Mouse (Mus musculus) inflammation-experienced regulatory T-cells, adult 6 months (primary cell): ENCODE measurements at regions not wholly inside any gene's neighbourhood (a gene's known extent, or its start where the extent isn't known, plus 50 kb on each side); places are given as distances from the start of the nearest gene placed in this dataset.
"Not testable (repeated sequence)": the region's sequence is repeated elsewhere in the genome, so short reads cannot be mapped to it uniquely, and the experiment has no call there.

Experiments
- ATAC-seq: one replicate; pipeline ENCODE4 v1.8.0; 2017

- ATAC-seq = no peak
These were observed 122.2 kb upstream of the Trim24 start for GRCm38 (mm10) chr6:37748296-37748980.

DNA sequence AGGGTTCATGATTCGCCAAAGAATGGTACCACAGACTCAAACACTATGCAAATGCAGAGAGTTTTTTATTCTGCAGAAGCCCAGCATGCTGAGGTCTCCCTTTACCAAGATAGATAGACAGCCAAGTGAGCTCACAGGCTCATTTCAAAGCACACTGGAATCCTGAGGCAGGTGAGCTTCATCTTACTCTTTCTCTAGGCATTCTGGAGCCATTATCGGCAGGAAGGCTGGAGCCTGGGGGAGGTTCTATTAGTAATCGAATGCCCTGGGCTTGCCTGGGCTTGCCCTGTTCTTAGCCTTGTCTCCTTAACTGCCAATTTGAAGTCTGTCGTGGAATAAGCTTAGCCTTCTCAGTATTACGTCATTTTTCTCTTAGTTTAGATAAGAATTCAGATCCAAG is 121.6 kb upstream of the Trim24 start:
- ATAC-seq = no peak

GRCm38 (mm10) chr6:37750271-37750670 is 120.3 kb upstream of the Trim24 start:
- no peak for ATAC-seq

DNA sequence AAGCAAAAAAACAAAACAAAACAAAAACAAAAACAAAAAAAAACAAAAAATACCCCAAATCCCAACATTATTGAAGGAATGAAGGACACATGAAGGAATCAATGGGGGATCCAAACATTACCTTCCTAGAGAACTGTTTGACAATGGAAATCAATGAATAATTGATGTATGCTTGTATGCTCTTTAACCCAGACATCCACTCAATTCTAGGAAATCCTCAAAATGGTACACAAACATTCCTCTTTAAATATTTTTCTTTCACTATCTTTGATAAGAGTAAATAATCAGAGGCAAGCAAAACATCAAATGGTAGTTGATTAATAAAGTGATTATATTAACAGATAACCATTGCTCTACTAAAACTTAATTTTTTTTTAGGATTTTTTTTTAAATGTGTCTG is 118.9 kb upstream of the Trim24 start:
- ATAC-seq = no peak

GRCm38 (mm10) chr6:37761003-37761402 is 109.6 kb upstream of the Trim24 start:
- not testable (repeated sequence) for ATAC-seq

GRCm38 (mm10) chr6:37763036-37763435 is 107.6 kb upstream of the Trim24 start:
- no peak for ATAC-seq

- ATAC-seq = no peak
These were observed 102.9 kb upstream of the Trim24 start for GRCm38 (mm10) chr6:37767690-37768089.

DNA sequence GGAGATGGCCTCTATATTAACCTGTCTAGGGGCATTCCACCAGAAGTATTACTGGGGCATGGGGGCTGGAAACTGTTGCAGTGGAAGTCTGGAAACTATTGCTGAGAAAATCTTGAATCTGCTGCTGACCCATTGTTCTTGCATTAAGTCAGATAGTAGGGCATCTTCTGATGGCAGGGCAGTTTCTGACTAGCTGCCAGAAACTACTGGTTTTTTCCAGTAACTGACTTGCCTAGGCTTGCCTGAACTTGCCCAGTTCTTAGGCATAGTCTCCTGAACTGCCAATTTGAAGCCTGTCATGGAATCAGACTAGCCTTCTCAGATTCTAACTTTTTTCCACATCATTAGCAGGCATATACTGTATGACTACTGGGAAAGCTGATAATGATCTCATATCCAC is 97.3 kb upstream of the Trim24 start:
- no peak for ATAC-seq

GRCm38 (mm10) chr6:37775151-37775550 is 95.5 kb upstream of the Trim24 start:
- ATAC-seq = no peak

DNA sequence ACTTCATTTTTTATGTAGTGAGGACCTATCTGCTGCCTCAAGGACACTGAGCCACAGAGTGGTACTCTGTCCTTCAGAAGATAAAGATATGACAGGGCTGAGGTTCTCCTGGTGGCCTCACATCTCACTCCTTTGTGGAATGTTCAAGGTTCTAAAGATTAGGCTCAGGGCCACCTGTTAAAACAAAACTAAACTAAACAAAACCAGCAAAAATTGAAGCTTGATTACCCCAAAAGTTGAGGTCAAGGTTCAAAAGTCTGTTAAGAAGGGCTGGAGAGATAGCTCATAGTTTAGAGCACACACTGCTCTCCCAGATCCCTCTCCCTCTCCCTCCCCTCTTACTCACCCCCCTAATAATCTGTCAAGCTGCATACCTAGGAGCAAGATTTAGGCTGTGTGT is 90.7 kb upstream of the Trim24 start:
- ATAC-seq = no peak

DNA sequence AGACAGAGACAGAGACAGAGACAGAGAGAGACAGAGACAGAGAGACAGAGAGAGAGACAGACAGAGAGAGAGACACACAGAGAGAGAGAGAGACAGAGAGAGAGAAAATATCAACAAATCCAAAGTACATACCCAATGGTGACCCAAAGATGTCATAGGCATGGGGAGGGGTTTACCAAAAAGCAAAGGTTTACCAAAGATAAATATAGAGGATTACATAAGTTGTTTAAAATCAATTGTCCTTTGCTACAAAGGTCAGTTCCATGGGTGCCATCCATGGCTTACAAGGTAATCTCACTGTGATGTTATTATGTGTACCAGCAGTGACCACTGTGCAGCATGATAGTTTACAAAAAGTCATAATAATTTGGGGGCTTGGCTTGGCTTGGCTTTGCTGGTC is 88.7 kb upstream of the Trim24 start:
- no peak for ATAC-seq

GRCm38 (mm10) chr6:37785280-37785679 is 85.3 kb upstream of the Trim24 start:
- not testable (repeated sequence) for ATAC-seq

- ATAC-seq = peak; percentile 28
These were observed 84.9 kb upstream of the Trim24 start for GRCm38 (mm10) chr6:37785741-37786140.

- ATAC-seq = not testable (repeated sequence)
These were observed 82.8 kb upstream of the Trim24 start for GRCm38 (mm10) chr6:37787858-37788257.

- ATAC-seq = no peak
These were observed 79.7 kb upstream of the Trim24 start for GRCm38 (mm10) chr6:37790878-37791277.

GRCm38 (mm10) chr6:37794211-37794610 is 76.4 kb upstream of the Trim24 start:
- ATAC-seq = no peak

DNA sequence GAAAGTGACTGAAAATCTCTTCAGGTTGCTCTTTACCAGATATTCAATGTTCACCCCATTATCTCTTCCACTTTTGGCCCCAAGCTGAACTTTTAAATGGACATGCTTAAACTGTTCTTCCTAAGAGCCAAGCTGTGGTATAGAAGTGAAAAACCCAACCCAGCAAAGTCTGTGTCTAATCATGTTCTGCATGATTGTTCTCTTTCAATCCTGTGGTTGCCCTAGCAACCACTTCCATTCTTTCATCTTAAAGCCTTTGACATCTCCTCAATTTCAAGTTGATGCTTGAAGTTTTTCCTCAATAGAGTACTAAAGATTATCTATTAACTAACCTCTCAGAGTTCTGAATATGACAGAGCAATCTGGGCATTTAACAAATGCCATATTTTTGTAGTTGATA is 75.6 kb upstream of the Trim24 start:
- ATAC-seq = no peak

GRCm38 (mm10) chr6:37803231-37803630 is 67.4 kb upstream of the Trim24 start:
- ATAC-seq = no peak

DNA sequence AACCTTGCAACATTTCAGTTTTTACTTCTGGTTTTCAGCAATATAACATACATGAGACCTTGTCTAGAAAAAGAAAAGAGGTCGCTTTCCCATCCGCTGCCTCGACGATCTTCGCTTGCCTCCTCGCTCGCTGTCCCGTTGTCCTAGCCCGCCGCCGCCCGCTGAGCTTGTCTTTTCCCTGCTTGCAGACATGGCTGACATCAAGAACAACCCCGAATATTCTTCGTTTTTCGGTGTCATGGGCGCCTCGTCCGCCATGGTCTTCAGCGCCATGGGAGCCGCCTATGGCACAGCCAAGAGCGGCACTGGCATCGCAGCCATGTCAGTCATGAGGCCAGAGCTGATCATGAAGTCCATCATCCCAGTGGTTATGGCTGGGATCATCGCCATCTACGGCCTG is 64.7 kb upstream of the Trim24 start:
- ATAC-seq = not testable (repeated sequence)

DNA sequence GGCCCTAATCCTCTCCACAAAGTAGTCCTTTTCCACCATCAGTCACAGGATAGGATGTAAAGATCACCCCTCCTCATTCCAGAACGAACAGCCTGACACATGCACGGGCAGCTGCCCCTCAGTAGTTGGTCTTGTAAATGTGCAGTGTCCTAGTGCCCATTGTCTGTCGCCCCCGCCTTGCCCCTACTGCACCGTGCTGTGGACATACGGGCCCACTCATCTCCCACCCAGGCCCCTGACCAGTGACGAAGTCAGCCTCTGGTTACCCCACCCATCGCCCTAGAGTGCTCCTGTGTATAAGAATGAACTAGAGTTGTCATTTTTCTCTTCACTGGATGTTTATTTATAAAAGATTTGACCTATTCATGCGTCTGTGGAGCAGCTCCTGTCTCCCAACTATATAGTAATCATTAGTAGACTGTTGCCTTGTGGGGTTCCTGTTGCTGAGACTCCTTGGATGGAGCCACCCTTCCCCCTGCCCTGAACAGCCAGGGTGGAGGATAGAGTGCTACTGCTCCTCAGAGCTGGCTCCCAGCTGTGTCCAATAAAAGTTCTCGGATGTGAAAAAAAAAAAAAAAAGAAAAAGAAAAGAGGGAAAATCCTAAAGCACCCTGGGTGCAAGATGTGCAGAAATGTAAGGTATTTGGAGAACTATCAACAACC is 64.0 kb upstream of the Trim24 start:
- not testable (repeated sequence) for ATAC-seq

DNA sequence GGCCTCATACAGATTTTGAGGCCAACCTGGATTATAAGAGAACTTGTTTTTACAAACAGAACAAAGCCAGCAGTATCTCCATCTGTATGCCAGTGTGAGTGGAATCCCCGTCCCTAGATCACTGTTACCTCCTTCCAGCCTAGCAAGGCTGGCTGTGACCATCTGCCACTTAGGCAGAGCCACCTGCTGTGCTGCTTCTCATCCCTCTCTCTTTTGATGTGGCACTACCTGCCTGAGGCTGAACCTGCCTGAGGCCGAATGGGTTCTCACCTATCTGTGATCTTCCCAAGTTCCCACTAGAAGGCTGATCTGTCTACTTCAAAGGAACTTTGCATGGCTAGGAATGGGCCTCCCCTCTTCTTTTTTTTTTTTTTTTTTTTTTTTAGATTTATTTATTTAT is 55.4 kb upstream of the Trim24 start:
- ATAC-seq = not testable (repeated sequence)
